Mouse (Mus musculus) heart, postnatal 4 days (tissue): ENCODE measurements around the gene Epha4. TPM values are rescaled to one million over a fixed set of nuclear protein-coding genes. Genes with fewer than 3 reads are reported as not detected.
A peak's percentile ranks its signal among the peaks of the same experiment; 100 is the strongest.

ENCODE experiments used
- DNase-seq: peaks from one replicate; pipeline ENCODE4 v3.0.0; 2021
- total RNA-seq, 2 experiments: library from RNA; stranded (reverse); gene quantifications; 2 replicates each; pipeline ENCODE4 v1.2.3; 2021

Gene Epha4
- total RNA-seq, result 10 to 100 TPM; 22.4 to 25.4 TPM

DNA sequence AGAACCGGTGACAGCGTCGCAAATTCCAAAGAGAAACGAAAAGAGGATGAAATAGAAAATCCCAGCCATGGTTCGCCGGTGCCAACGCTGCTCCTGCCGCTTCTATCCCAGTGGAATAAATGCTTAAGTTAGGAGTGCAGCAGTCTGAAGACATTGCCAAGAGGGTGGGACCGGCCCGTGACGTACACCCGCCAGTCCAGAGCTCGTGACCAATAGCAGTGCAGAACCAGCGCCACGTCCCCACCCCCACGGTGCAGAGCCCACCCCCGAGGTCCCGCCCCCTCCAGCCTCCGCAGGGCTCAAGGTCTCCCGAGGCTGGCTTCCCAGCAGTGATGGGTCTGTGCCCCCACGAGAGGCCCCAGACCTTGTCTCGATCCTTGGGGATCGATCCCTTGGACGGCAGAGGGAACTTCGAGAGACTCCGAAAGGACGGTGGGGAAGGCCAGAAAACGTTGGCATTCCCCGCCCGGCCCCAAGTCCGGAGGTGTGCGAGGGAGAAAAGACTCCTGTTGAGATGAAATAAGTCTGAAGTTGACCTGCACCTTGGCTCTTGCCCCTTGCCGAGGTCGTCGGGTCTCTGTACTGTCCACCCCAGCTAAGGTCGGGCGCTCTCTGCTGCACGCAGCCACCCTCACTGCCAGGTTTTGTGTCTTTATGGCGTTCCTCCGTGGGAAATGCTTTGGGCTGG is at the start of gene Epha4:
TSS of gene Epha4 (minus strand) at position 126 of the 688 bp plus-strand sequence.
- peak; percentile 95 for DNase-seq

DNA sequence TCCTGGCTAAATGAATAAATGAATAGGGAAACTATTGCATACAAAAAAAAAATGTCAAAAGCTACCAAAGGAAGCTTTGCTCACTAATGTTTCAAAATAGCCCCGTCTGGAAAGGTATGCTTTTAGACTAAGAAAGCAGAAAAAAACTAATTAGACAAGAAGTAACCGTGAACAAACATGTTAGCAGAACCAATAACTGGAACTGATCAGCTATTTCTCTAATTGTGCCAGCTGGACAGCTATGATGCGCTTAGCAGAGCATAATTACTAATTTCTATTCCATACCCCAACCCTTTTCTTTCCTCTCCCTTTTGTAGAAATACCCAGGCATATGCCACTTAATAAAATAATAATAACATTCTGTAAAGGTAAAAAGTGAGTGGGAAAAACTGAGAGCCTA is 41.3 kb upstream of the Epha4 start:
- DNase-seq, result no peak

DNA sequence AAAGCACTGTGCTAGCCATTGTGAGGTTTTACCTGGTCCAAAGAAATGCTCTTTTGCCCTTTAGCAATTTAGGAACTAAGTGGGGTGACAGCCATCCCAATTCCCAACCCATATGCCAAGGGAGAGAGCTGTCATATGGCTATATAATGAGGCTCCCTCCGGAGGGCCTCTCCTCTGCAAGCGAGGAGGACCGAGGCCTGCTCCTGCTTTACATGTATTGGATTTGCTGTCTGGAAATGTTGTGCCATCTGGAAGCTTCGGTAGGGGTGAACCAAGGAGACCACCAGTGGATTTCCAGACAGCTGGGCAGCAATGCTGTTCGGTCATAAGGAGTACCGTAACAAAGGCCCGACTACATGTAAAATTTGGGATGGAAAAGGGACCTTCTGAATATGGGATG is 37.0 kb upstream of the Epha4 start:
- DNase-seq, result no peak

DNA sequence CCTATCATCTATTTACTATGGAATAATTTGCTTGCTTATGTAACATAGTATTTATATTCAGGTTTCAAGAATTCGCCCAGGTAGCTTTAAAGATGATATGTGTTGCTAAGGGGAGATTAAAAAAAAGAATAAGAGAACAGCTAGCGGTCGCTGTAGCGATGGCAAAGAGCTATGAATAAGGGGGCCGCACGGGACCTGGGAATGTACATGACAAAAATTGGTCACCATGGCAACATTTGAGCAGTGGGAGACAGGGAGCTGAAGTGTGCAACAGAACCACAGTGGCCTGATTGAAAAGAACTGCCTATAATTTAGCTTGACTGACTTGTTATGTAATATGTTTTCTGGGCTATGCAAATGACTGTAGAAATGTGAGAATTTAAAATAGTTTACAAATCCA is 30.8 kb upstream of the Epha4 start:
- DNase-seq, result no peak

DNA sequence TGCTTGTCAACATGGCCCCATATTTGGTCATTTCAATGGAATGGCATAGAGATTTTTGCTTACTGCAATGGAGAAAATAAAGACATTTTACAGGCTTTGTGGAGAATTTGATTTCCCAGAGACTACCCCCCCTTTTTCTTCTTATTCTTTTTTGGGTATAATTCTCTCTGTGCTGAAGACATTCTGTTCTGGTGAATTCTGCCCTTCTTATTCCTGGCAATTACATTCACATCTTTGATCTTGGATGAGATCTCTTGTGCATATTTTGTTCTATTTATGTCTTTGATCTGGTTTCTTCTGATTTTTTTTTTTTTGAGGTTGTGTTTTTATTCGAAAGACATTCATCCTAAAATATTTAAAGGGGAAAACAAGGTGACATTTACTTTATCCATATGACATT is 30.1 kb upstream of the Epha4 start:
- no peak for DNase-seq

DNA sequence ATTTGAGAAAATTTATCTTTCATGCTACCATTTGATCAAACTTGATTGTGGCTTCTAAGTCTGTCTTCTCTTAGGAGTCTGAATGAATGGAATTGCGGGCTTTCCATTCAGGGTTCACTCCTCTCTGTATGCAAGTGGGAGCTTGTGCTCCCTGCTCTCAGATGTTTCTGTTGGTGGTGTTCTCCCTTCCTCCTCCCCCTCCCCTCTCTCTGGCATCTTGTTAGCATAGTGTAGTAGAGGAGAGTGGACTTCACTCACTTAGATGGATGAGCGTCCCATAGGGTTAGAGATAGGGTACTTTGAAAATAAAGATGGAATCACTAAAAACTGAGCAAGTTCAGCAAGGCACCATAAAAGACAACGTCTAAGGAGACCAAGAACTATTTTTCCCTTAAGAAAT is 29.4 kb upstream of the Epha4 start:
- no peak for DNase-seq

DNA sequence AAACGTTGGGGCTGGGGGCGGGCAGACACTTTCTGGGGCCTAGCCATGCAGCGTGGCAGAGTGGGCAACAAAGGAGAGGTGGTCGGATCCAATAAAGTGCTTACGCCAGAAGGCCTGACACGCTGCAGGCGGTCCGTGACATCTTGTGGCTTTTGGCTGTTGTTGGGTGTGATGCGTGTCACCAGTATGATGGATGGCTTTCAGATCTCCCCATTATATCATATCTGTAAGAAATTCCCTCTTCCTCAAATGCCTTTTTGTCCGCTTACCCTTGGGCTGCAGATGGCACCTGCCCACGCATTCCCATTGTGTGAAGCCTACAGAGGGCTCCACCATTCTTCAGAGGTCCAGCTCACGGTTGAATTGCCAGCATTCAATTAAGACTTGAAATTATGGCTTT is 25.1 kb upstream of the Epha4 start:
- no peak for DNase-seq

DNA sequence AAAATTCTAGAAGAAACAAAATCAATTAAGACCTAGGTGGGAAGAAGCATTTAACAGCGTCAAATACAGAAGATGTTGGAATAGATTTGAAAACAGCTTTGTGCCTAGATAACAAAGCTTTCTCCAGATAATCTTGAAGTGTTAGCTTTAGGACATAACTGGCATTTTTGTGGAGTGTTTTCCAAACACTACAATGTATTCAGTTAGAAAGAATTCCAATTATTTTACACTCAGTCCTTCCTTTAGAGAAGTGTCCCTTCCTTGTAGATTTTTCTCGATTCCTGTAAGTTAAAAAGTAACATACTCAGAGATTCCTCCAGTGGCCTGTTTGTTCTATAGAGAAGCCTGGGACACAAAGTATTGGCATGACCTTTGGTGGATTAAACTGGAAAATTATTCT is 23.7 kb upstream of the Epha4 start:
- no peak for DNase-seq

DNA sequence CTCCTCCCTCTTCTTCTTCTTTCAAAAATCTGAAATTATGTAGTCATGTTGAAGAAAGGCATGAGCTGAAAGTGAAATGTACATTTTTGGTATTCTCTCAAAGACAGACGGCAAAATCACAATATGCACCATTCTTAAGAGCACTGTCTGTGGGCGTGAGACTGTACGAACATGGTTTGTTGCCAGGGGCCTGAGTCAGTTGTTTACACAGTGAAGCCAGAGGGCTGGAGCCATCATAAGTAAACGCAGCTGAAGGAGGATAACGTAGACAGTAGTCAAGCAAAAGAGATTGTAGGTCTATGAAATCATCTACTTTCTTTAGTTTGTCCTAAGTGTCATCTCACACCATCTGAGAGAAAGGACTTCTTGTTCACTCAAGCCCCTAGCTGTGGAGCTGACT is 21.0 kb upstream of the Epha4 start:
- DNase-seq, result peak; percentile 32

DNA sequence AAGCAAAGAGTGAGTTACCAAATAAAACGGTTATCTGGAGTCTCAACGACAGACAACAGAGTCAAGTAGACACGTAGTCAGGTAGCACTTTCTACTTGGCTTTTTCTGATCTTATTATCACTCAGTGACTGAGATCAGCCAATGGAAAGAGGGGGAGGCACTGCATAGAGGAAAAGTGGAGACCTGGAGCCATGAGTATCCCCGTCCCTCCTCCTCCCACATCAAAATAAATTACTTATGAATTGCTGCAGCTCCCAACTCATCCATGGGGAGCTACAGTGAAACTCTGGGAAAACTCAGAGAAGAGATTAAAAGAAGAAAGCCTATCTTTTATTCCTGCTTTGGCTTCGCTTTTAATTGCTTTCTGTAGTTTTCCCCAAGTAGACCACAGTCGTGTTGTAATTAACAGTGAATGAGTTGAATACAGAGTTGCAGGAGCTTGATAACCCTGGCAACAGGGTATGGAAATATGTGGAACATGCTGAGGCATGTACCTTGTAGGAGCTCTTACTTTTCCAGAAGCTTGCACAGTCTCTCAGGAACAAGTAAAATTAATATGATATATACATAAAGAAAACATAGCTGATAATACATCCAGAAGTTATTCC is 17.8 kb upstream of the Epha4 start:
- no peak for DNase-seq

DNA sequence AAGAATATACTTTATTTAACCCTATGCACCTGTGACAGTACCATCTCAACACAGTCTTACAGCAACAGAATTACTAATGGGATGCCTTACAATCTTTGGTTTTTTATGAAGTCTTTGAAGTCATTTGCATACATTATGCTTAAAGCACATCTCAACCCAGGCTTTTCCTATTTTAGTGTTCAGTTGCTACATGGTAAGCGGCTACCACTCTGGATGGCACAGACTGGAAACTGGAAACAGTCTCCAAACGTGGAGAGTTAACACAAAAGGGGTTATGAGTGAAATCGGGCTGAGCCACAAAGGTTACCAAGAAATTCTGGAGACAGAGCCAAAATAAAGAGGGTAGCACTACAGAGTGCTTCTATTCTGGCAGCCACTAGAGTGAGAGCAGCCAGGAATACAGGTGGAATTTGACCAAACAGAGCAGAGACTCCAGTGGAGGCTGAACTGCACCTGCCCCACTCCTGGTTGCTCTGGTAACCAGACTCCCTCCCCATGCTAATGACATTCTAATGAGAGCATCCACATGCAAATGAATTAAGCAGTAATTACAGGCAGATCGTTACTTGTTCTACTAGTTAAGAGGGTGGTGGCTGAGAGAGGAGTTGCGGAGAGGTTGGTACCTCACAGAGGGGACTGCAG is 17.2 kb upstream of the Epha4 start:
- DNase-seq, result no peak

DNA sequence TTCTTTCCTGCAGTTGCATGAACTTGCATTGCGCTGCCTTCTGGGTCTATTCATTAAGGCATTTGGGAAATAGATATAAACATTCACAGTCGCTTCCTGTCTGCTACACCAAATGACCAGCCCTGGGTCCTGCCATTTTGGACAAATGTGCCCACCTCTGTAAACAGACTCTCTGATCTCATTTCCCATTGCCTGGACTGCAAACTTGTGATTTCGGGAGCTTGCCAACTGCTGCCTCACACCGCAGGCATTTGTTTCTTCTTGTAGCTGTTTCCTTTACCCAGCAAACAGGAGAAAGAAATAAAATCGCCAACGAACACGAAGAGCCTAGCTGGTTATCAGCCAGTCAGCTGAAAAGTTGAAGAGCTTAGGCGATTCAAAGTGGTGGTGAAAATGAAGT is 10.2 kb upstream of the Epha4 start:
- no peak for DNase-seq

DNA sequence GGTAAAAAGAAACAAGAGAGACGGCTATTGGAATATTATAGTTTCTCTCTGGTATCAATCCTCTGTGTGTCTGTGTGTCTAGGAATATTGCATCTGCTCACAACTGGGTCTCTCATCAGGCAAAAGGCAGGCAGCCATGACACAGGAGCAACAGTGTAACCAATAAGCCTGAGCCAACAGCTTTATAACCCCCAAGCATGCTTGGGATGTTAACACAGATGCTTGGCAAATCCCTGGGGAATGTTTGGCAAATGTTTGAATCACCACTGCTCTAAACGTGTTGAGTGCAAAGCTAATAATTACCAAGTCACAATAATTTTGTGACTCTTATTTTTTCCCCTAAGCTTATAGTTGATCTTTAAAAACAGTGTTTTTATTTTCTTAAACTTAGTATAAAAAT is 8.5 kb upstream of the Epha4 start:
- DNase-seq, result no peak

DNA sequence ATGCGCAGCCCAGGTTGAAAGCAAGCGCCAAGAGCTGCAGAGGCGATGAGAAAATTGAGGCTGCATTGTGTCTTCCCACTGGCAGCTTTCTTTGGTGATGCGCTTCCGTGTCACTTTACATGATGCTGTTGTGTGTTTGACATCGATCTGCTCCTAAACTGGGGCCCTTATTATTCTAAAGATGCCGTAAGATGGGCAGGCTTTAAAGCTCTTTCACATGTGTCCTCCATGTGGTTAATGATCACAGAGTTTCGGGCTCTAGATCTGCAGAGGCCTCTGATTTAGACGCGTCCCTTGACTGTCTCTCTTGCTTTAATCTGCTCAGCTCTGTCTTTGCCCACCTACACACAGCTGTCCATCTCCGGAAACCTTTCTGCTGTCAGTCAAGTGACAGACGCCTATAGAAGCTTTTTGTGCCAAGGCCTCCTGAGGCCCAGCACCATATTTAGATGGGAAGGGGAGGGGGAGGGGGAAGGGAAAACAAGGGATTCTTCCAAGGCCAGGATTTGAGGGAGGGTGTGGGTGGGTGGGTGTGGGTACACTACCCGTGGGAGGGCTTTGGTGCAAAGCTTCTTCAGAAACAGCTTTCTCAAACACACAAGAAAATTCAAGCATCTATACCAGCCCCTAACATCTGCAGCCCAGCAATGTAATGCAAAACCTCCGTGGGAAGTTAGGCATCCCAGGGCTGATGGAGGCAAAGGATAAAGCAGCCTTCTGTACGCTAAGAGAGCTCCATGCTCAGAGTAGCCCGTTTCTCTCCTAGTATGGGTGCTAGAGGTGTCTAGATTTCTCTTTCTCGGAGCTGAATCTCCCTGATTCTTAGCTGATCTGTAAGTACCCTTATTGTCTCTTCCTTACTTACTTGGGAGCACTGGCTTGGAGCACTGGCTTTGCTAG is 7.0 kb upstream of the Epha4 start:
- DNase-seq, result no peak

DNA sequence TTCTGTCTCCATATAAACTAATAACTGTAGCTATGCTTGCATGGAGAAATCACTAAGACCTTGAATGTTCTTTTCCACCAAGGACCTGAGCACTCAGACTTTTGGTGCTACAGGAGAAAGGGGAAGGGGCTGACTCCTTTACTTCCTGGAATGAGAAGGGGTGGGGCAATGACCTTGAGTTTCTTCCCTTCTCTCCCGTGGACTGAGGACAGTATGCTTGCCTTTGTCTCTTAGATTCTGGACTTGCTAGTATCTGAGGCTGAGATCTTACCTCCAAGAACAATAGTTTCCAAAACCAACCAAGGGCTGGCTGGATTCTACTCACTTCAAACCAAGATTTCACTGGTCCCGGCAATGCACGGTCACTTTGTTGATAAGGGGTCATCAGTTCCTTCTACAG is 3.8 kb upstream of the Epha4 start:
- no peak for DNase-seq

DNA sequence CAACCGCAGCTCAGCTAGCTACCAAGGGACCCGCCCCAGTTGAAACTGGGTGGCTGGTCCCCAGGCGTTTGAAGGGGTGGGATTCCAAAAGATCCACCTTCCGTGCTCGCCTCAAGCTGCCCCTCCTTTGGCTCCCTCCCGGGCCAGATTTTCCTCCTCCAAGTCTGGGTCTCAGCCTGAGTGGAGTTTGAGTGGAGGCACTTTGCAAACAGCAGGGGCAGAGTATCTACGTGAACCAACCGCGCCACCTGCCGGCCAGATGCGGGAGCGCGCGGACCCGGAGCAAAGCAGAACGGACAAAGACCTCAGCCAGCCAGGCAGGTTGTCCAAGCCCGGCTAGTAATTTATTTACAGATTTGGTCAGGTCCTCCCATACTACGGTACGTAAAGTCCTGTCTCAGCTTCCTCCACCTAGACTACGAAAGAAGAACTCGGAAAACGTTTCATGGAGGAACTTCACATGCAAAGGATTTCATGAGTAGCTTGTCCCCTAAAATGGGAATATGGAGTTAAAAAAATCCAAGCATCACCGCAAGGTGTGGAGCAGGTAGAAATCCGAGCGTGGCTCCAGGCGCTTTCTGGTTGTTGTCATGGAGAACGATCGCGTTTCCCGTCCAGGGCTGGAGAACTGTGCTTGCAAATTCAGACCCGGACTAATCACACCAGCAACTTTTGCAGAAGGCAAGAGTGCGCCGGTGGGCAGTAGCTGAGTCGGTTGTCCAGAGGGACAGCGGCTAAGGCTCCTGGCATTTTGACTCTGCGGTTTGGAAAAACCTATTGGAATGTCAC is 1.5 kb upstream of the Epha4 start:
- peak; percentile 96 for DNase-seq

DNA sequence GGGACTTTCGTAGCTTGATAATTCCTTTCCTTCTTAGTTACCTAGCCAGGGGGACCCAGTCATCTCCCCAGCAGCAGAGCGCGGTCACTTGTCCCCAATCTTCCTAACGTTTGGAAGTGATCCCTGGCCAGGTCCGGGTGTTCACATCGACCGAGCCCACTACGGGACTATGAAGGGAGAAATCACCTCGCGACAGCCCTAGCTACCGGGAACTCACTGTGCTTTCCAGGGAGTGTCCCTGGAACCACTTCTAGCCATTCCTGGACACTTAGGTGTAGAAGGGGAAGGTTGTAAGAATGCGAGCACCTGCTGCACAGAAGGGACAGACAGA is 728 bp upstream of the Epha4 start:
- peak; percentile 39 for DNase-seq

DNA sequence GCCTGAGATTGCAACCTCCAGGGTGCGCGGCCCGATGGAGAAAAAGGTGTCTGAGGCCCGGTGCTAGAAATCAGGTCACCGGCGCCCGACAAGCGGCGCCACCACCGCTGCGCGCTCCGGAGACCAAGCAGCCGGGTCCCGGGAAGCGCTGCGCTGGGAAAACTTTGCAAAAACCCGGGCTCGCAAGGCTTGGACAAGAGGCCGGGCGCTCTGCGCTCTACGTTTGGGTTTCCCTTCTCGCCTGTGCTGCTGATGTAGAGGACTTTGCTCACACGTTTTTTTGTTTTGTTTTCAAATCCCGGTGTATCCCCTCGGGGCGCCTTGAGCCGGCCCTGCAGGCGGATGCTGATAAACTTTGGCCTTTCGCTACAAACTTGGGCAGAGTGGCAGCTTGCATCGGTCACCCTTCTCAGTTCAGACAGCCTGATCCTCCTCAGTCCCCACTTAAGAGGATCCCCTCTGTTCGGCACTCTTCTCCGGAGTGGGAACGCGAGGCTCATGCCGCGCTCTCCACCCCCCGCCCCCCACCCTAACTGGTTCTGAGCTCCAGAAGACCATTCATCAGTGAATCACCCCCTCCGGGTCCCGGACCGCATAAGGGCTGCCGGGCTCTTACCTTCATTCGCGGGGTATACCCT is 444 bp downstream of the Epha4 start:
- peak; percentile 63 for DNase-seq

DNA sequence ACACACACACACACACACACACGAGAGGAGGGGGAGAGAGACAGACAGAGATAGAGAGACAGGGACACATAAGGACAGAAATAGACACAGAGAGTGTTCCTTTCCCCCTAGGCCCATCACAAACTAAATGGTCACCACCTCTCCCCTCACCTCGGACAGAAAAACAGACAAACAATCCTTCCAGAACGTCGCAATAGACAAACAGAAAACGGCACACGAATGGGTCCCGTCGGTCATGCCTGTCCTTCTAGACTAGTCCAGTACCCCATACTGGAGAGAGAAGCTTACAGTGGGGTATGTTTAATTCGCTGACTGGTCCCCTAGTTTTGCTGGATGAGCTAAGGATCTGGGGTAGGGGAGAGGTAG is 946 bp downstream of the Epha4 start:
- no peak for DNase-seq

DNA sequence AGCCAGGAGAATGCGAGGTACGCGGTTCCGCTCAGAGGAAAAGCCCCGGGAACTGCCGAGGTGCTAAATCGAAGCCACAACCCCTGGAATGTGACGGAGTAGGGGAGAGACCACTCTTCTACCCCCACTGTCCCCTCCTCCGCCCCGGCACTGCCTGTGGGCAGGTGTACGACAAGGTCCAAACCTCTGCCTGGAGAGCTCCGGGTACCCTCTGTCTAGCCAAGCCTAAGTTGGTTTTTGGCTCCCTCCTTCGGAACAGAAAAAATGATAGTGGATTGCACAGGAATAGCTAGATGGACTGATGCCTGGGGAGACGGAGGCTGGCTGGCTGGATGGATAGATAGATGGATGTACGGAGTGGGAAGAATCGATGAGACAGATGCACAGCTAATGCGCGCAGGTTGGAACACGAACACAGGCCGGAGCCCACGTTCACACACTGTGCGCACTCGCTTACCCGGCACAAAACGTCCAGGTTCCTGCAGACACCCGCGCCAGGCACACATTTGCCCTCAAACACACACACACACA is 1.4 kb downstream of the Epha4 start:
- peak; percentile 44 for DNase-seq

DNA sequence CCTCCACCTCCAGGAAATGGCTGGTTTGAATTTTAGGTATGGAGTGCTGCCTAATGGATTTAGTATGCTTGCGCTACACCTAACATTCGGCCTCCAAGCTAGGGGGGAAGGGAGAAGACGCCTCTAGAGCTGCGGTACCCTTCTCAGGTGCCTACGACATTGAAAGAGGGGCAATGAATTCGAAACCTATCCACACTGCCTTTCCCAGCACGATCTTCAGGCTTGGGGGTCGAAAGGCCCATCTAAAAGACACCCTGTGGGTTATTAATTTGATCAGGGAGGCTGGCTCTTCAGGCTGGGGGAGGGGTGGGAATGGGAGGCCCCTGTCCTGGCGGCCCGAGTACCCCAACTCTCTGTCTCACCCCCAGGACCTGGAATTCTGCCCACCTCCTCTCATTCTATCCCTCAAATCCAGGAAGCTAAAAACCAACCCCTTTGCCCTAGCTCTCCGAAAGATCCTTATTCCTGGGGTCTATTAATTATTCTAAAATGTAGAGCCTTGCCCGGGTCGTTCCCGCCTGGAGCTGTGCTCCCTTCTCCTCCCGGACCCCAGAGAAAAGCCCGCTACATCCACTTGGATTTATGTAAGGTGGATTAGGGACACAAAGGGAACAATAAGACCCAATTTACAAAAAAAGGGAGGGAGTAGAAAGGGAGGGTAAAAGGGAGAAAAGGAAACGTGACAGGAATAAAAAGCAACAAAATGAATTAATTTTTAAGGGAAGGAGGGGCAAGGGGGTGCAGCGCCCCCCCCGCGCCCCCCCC is 2.3 kb downstream of the Epha4 start:
- DNase-seq, result no peak
